Mouse (Mus musculus): Measurements from ENCODE around the gene Dock3.

The Dock3 gene

DNA sequence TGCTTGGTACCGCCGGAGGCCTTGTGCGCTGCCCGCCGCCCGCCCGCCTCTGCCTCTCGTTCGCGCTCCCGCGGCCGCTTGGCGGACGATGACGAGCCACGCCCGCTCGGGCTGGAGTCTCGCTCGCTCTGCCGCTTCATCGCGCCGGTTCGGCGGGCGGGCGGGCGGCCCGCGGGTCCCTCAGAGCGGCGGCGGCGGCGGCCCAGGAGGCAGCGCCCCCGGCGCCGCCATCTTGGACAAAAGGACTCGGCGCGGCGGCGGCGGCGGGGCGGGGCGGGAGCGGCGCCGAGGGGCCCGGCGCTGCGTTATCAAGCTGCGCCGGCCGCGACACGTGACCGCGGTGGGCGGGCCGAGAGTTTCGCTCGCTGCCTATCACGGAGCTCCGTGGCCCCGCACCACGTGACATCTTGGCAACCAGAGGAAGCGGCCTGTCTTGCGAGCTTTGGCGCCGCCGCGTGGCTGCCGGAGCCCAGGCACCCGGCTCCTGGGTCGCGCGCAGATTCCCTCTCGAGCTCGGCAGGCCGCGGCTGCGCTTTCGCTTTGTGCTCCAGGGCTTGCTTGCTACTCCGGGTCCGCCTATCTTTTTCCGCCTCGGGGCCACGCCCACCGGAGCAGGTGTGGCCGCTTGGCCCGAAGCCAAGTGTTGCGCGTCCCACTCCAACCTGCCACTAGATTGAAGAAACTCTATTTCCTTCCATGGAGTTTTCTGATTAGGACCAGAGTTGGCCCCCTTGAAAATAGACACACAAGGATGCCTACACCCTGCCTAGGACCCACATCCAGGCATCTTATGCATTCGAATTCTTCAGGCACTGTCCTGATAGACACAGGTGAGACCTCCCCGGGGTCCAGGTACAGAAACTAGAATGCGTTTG, 344.6 kb downstream of the Dock3 start, which contains the start of gene Rbm15b:
Gene Rbm15b (minus strand): TSS at position 601 of the 875 bp plus-strand sequence.
- peak; percentile 99 for DNase-seq

DNA sequence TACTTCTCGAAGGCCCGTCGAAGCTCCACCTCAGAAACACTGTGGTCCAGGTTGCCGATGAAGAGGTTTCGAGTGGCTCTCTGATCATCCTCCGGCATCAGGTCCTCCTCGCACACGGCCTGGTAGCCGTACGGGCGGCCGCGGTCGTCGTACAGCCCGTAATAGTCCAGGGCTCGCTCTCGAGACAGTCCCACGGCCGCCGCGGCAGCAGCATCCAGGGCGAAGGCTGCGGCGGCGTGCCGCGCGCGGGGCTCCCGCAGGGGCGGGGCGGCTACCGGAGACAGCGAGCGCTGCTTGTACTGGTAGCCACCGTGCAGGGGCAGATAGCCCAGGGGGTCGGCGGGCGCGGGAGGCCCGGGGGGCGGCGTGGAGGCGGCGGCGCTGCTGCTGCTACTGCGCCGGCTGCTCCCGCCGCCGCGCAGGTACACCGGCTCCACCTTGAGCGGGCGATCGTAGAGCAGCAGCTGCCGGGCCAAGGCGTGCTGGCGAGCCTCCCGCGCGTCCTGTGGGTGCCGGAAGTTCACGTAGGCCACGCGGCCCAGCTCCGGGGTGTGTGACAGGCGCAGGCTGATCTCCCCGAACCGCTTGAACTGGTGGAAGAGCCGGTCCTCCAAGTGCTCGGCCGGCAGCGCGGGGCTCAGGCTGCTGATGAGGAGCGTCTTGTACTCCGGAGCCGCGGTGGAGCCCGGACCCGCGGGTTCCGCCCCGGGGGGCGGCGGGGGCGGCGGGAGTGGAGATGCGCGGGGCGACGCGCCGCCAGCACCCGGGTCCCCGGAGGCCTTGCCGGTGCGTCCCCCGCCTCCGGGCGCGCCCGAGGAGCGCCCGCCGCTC, 345.6 kb downstream of the Dock3 start:
- peak; percentile 73 to 78 for DNase-seq

DNA sequence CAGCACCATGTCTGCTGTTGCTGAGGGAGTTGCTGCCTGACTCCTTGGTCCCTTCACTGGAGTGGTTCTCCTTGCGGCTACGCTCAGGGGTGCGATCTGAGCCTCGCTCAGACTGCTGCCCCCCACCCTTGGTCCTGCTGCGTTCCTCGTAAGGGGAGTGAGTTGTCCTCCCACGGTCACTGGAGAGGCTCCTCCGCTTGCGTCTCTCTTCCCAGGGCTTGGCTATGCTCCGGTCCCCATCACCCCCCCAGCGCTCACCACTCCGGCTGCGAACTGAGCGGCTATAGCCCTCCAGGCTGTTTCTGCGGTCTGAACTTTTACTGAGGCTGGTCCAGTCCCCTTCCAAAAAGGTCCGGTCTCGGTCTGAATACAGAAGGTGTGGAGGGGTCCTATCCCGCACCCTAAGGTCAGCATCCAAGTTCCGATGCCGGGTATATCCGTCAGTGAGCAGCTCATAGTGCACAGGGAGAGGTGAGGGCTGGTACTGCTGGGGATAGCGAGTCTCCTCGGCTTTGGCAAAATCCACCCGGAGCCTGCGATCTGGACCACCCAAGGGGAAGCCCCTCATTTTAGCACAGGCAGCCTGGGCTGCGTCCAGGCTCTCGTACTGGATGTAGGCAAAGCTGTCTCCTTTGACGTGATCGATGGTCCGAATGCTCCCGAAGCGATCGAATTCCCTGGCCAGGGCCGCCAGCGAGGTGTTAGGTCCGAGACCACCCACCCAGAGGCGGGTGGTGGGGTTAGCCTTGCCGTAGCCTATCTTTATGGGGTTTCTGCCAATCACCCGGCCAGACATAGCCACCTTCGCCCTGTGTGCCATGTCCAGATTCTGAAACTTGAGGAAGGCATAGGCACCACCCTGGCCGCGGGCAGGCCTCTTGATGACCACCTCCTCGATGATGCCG, 346.5 kb downstream of the Dock3 start:
- peak; percentile 37 to 41 for DNase-seq

DNA sequence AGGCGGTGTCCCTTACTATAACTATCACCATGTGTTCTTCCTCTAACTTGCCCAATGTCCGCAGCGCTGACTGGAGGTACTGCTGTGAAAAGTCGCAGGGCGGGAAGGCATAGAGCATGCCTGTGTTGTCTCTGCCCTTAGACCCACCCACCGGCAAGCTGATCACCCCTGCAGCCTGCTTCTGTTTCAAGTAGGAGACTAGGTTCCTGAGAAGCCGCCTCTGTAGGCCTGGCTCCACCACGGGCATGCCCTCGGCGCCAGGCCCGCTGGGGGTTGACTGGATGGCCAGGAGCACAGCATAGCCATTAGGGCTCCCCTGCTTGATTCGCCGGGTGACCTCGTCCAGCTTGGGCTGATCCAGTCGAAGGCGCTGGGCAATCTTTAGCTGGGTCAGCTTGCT, 347.4 kb downstream of the Dock3 start:
- peak; percentile 33 to 38 for DNase-seq

DNA sequence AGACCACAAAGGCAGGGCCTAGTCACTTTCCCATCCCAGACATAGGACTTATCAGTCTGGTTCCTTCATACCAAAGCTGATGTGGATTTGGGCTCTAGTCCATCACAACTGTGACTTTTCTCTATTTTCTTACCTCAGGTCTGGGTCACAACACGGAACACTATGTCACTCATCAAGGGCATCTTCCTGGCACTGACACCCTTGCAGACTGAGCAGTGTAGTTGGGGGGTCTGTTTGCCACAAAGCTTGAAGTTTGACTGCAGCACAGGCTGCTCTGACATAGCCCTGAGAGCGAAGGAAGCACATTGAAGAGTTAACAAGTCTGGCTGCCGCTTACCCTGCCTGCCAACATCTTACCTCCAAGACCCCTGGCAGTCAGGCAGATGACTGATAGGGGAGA, 348.6 kb downstream of the Dock3 start:
- no peak for DNase-seq

DNA sequence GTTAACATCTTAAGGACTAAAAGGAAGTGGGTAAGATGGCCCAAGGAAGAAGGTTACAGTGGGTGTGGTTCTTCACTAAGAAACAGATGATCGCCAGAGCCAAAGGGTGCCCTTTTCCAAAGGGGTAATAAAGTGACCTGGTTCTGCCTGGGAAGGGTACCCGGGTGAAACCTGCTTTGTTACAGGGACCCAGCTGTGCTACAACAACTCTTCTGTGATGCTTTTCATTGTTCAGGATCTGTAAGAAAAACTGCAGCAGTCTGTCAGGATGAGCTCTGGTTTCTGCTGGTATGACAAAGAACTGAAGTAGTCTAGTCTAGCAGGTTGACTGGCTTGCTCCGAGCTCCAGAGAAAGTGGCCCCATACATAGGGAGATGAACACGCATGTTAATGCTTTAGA, 349.5 kb downstream of the Dock3 start:
- no peak for DNase-seq

DNA sequence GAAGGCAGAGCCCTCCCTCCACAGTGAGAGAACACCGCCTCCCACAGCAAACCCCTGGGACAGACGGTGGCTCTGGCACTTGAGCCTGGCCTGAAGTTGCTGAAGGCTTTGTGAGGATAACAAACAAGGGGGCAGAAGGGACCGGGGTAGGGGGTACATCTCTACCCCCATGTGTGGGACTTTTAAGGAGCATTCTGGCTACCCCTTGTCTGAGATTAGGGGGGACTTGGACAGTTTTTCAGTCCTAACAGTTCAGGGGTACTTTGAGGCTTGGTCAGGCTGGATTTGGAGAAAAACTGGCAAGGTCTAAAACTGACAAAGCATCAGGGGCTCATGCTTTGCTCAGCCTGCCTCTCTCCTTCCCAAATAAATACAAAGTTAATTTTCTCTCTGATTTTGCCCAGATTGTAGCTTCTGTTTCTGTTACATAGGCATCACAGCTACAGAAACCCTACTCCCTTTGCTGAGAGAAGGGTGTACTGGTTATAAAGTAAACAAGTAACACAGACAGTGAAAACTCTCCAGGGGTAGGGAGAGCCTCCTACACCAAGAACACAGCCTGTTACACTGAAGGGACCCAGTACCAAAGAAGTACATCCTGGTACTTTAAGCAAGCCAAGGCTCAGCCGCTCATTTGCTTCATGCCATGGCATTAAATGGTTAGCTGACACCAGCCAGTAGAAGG, 350.5 kb downstream of the Dock3 start:
- DNase-seq: no peak

DNA sequence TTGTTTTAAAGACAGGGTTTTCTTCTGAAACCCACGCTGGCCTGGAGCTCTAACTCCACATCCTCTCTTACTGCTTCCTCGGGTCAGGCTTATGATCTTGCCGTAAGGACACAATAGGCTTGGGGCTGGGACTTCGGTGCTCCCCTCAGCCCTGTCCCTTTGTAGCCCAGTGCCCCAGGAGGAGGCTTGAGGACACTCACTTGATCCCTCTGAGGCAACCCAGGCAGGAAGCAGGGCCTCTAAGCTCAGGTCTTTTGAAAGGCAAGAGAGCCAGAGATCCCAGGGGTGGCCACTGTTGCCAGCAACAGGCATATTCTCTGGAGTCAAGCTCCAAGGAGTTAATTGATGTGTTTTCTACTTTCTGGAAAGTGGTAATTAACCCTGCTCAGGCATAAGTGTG, 352.2 kb downstream of the Dock3 start:
- DNase-seq: no peak

DNA sequence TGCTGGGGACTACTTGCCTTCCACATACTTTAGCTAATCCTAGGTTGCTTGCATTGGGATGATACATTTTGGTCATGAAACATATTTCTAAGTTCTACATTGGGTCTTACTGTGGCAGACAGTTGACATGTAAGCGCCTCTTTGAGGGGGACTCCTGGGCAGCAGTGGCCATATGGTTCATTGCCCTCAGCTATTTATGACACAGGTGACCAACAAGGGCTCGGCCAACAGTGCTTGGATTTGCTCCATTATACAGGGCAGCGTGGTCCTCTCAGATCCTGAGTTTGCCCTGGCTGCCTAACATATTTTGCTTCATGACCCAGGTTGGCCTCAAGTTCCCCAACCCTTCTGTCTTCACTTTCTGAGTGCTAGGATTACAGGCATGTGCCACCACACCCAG, 355.0 kb downstream of the Dock3 start:
- no peak for DNase-seq

DNA sequence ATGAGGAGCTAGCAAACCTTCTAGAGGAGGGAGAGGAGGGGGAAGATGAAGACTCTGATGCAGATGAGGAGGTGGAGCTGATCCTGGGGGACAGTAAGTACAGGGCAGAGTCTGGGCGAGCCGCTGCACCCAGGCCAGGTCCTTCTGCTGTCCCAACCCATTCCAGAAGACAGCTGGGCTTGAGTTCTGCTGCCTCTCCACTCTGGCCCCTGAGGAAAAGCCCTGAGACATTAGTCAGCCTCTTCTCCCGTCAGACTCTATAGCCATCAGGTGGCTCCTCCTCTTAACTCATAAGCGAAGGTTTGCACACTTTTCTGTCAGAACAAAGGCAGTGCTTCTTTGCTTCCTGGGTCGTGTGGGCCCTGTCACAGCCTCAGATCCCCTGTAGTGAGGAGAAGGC, 357.5 kb downstream of the Dock3 start:
- DNase-seq: no peak

DNA sequence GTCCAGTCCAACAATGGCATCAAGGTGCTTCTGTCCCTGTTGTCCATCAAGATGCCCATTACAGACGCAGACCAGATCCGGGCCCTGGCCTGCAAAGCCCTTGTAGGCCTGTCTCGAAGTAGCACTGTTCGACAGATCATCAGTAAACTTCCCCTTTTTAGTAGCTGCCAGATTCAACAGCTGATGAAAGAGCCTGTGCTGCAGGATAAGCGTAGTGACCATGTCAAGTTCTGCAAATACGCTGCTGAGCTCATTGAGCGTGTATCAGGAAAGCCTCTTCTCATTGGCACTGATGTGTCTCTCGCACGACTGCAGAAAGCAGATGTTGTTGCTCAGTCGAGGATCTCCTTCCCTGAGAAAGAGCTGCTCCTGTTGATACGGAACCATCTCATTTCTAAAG, 373.7 kb downstream of the Dock3 start:
- DNase-seq: no peak

DNA sequence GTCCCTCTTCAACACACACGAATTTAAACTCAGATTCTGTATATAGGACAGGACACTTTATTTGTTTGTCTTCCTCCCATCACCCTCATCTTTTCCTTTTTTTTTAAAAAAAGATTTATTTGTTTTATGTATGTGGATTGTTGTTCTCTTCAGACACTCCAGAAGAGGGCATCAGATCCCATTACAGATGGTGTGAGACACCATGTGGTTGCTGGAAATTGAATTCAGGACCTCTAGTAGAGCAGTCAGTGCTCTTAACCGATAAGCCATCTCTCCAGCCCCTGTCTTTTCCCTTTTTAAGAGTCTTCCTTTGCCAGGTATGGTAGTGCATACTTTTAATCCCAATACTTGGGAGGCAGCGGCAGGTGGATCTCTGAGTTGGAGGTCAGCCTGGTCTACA, 375.0 kb downstream of the Dock3 start:
- no peak for DNase-seq
